7 mouse cellular contexts compared by ENCODE assay signal in the genomic region with DNA sequence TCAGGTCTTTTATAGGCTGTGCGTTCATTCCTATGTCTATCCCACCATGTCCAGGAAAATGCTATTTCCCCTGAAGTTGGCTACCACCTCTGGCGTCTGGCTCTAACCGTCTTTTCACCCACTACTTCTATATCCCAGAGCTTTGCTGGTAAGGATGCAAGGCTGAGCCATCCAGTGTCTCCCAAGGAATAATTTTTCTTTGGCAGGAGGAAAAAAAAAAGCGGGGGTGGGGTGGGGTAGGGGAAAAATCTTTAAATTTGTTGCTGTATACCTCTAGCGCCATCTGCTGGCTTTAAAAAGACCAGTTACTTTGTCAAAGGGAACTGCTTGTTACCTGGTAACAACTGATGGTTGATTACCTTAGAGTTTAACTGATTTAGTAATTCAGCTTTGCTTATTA. TPM values are rescaled to one million over a fixed set of nuclear protein-coding genes. Genes with fewer than 3 reads are reported as not detected.
DNase-seq lines count a peak whose midpoint lies in the region; ATAC-seq and TF ChIP-seq lines count a peak whose summit lies in the region.

No protein-coding gene starts in this region.

- H3K4me2 ChIP-seq in kidney, postnatal 0 days (ENCODE audit: low read length): no peak overlapping the region

- WGBS in kidney, postnatal 0 days: 52% methylated on average over 5 of the region's 5 CpGs

- peaks cover 12% of the 10 kb centered on the region; the same call in 1 of the 2 replicates for H3K4me1 ChIP-seq in kidney, postnatal 0 days (replicated peaks; ENCODE audit: insufficient read depth, low read length)

- H3K36me3 ChIP-seq in kidney, postnatal 0 days (ENCODE audit: insufficient read depth, low read length): peaks cover 27% of the 10 kb centered on the region

- H3K27ac ChIP-seq in kidney, postnatal 0 days: no peak overlapping the region

- no peaks in the 10 kb centered on the region for H3K9me3 ChIP-seq in kidney, postnatal 0 days (replicated peaks; ENCODE audit: low read length)

- DNase-seq in kidney, postnatal 0 days (ENCODE audit: low spot score): peak; percentile 75
- no peak for DNase-seq in kidney, adult 11 months
- DNase-seq in 3T3-L1 (ENCODE audit: low read depth, low spot score) (peak; percentile 58), A20 (ENCODE audit: low read depth, low spot score) (peak; percentile 39)
- DNase-seq in cerebellum, postnatal 14 days: peak; percentile 68 to 73
- DNase-seq in retina, embryonic 14.5 days (ENCODE audit: low spot score): peak; percentile 81

- peak; percentile 77 for TF ChIP-seq CTCF in kidney, postnatal 0 days (IDR thresholded peaks at IDR 0.05; ENCODE audit: low read depth)

- no peak overlapping the region for H3K4me3 ChIP-seq in kidney, postnatal 0 days (replicated peaks; ENCODE audit: low read depth, low read length)

- H3K27me3 ChIP-seq in kidney, postnatal 0 days (ENCODE audit: insufficient read depth, low read length): no peaks in the 10 kb centered on the region

- no peak overlapping the region for H3K9ac ChIP-seq in kidney, postnatal 0 days (ENCODE audit: low read depth, low read length)

- no peak for ATAC-seq in kidney, postnatal 0 days (replicated peaks; ENCODE audit: low FRiP score, low read depth)
- ATAC-seq in activated CD4-positive, CD25-positive, alpha-beta regulatory T cell, adult 4 months: no peak

RNA-seq across cellular contexts. Expression of a gene that starts 17.4 kb away (rescaled TPM):
- polyA plus RNA-seq in kidney, postnatal 0 days (2015; fragmentation: Nextera tagmentation; extraction: Ambion mirVana): 18.2 and 19.1 TPM in 2 replicates
- not detected for polyA plus RNA-seq in activated CD4-positive, CD25-positive, alpha-beta regulatory T cell, adult 4 months (2017; shearing (Covaris generic))

Comparison
In these comparisons a context has a peak if more than half of its experiments do, and no peak if none do; other contexts are left out.
1. RNA of a gene that starts 17.4 kb away (polyA plus RNA-seq): 18.2 to 19.1 TPM in kidney, postnatal 0 days; not detected in activated CD4-positive, CD25-positive, alpha-beta regulatory T cell, adult 4 months; every median in the first group is over 10 times any median in the second.